Mouse (Mus musculus) myocyte (in vitro differentiated cells): Measurements from ENCODE around the gene Traip. TPM values are rescaled to one million over a fixed set of nuclear protein-coding genes. Genes with fewer than 3 reads are reported as not detected.

Experiments used
- H3K27me3 ChIP-seq: one replicate; pipeline ENCODE4 v1.6.1; 2011; ENCODE audit not compliant: control insufficient read depth, insufficient read depth, insufficient read length
- H3K36me3 ChIP-seq: one replicate; pipeline ENCODE4 v1.6.1; 2011; ENCODE audit not compliant: control insufficient read depth, insufficient read depth
- H3K4me2 ChIP-seq: one replicate; pipeline ENCODE4 v1.6.1; 2011; ENCODE audit warnings: low read depth, control low read depth
- H3K4me3 ChIP-seq: one replicate; pipeline ENCODE4 v1.5.1; 2011; ENCODE audit warnings: mild to moderate bottlenecking, control low read depth, moderate library complexity
- H3K79me2 ChIP-seq: one replicate; pipeline ENCODE4 v1.6.1; 2011; ENCODE audit not compliant: control insufficient read depth, insufficient read depth
- H3ac ChIP-seq: one replicate; pipeline ENCODE4 v1.6.1; 2011; ENCODE audit not compliant: control insufficient read depth, insufficient read length
- CEBPB ChIP-seq: IDR thresholded peaks from 2 replicates; pipeline ENCODE4 v1.6.1; 2011; ENCODE audit warnings: mild to moderate bottlenecking, moderate library complexity; ENCODE audit not compliant: poor library complexity, insufficient read depth, severe bottlenecking
- E2F4 ChIP-seq: IDR thresholded peaks from one replicate; pipeline ENCODE4 v1.6.1; 2011; ENCODE audit warnings: mild to moderate bottlenecking, control low read depth, moderate library complexity; ENCODE audit not compliant: insufficient read depth
- MAX ChIP-seq: IDR thresholded peaks from one replicate; pipeline ENCODE4 v1.6.1; 2011; ENCODE audit warnings: low read depth, mild to moderate bottlenecking, control low read depth
- MYOD1 ChIP-seq, 3 experiments: IDR thresholded peaks; one replicate each; pipeline ENCODE4 v1.6.1; 2011; ENCODE audit warnings: control low read depth in 2 of 3, low read depth in 2 of 3, mild to moderate bottlenecking in 2 of 3, moderate library complexity in 1 of 3; ENCODE audit not compliant: insufficient read length in 2 of 3, control insufficient read depth in 1 of 3
- MYOG ChIP-seq, 3 experiments: IDR thresholded peaks; one replicate each; pipeline ENCODE4 v1.6.1; 2011; ENCODE audit warnings: control low read depth in 2 of 3, low read depth in 2 of 3, mild to moderate bottlenecking in 2 of 3; ENCODE audit not compliant: insufficient read length in 2 of 3, control insufficient read depth in 1 of 3, insufficient read depth in 1 of 3
- POLR2A ChIP-seq: IDR thresholded peaks from one replicate; pipeline ENCODE4 v1.6.1; 2011; ENCODE audit warnings: low read depth, mild to moderate bottlenecking, control low read depth, moderate library complexity; ENCODE audit not compliant: insufficient read length
- POLR2AphosphoS2 ChIP-seq: IDR thresholded peaks from one replicate; pipeline ENCODE4 v1.6.1; 2011; ENCODE audit warnings: low read depth, control low read depth; ENCODE audit not compliant: insufficient read length
- REST ChIP-seq: IDR thresholded peaks from one replicate; pipeline ENCODE4 v1.6.1; 2011; ENCODE audit warnings: mild to moderate bottlenecking, control low read depth, moderate library complexity; ENCODE audit not compliant: insufficient read depth, insufficient read length
- SRF ChIP-seq: IDR thresholded peaks from one replicate; pipeline ENCODE4 v1.6.1; 2011; ENCODE audit warnings: low read depth; ENCODE audit not compliant: control insufficient read depth, insufficient read length
- TCF12 ChIP-seq: IDR thresholded peaks from one replicate; pipeline ENCODE4 v1.6.1; 2011; ENCODE audit warnings: mild to moderate bottlenecking, control low read depth; ENCODE audit not compliant: poor library complexity, insufficient read depth, severe bottlenecking
- TCF3 ChIP-seq: IDR thresholded peaks from one replicate; pipeline ENCODE4 v1.6.1; 2011; ENCODE audit warnings: low read depth, control low read depth; ENCODE audit not compliant: insufficient read length
- USF1 ChIP-seq: IDR thresholded peaks from one replicate; pipeline ENCODE4 v1.6.1; 2011; ENCODE audit warnings: low read depth, mild to moderate bottlenecking, control low read depth, moderate library complexity
- polyA plus RNA-seq: library from polyadenylated mRNA; unstranded; fragments of >200 nt; fragmentation: generic; extraction: Trizol; gene quantifications from one replicate; pipeline ENCODE4 v1.2.1, GENCODE M21; 2012; ENCODE audit warnings: missing spikeins

Gene Traip
- polyA plus RNA-seq, 1 experiment, result 4.7 TPM

GRCm38 (mm10) chr9:107995513-107995912 lies 45.6 kb downstream of the Traip start:
- Histone ChIP-seq H3K4me3 (no peak overlapping the region), H3K4me2 (no peak overlapping the region), H3K36me3 (no peaks in the 10 kb centered on the region), H3ac (no peak overlapping the region), H3K79me2 (no peaks in the 10 kb centered on the region), H3K27me3 (peaks cover 40% of the 10 kb centered on the region)
- TF ChIP-seq POLR2A (no peak), MYOG (IDR thresholded peaks at IDR 0.05; ENCODE audit: control insufficient read depth in 1 of 3, insufficient read depth in 1 of 3, insufficient read length in 2 of 3, low read depth in 2 of 3) (no peak), MYOD1 (IDR thresholded peaks at IDR 0.05; ENCODE audit: control insufficient read depth in 1 of 3, insufficient read length in 2 of 3, low read depth in 2 of 3) (no peak), REST (no peak), CEBPB (no peak), SRF (no peak), MAX (no peak), E2F4 (no peak), TCF12 (no peak), TCF3 (no peak), USF1 (no peak), POLR2AphosphoS2 (no peak)

- H3K36me3 ChIP-seq, result no peaks in the 10 kb centered on the region
These were observed 46.1 kb downstream of the Traip start, which contains the start of gene Gm20662 for GRCm38 (mm10) chr9:107996049-107996448. Gene Gm20662 (plus strand): TSS chr9:107996349.

GRCm38 (mm10) chr9:108001922-108002770 lies 52.2 kb downstream of the Traip start, which contains the start of gene Ip6k1:
Gene Ip6k1 (plus strand): TSS chr9:108002501.
- no peak for TF ChIP-seq CEBPB
- TF ChIP-seq POLR2AphosphoS2, result peak; percentile 82
- no peak for TF ChIP-seq TCF12
- TF ChIP-seq REST, result no peak
- no peak for TF ChIP-seq MYOD1 (IDR thresholded peaks at IDR 0.05; ENCODE audit: control insufficient read depth in 1 of 3, insufficient read length in 2 of 3, low read depth in 2 of 3)
- TF ChIP-seq USF1, result peak; percentile 100
- no peak for TF ChIP-seq E2F4
- no peak for TF ChIP-seq MYOG (IDR thresholded peaks at IDR 0.05; ENCODE audit: control insufficient read depth in 1 of 3, insufficient read depth in 1 of 3, insufficient read length in 2 of 3, low read depth in 2 of 3)
- TF ChIP-seq SRF, result peak; percentile 19
- TF ChIP-seq MAX, result no peak
- no peak for TF ChIP-seq TCF3
- TF ChIP-seq POLR2A, result peak; percentile 87
- Histone ChIP-seq H3K4me3 (peak within 1 kb of the TSS; percentile 45), H3K79me2 (peaks cover 41% of the 10 kb centered on the region), H3K4me2 (peak within 1 kb of the TSS; percentile 94), H3ac (peak within 1 kb of the TSS; percentile 62), H3K36me3 (no peaks in the 10 kb centered on the region), H3K27me3 (peaks cover 25% of the 10 kb centered on the region)

More at GRCm38 (mm10) chr9:107996049-107996448, 46.1 kb downstream of the Traip start, which contains the start of gene Gm20662:
- Histone ChIP-seq H3ac (no peak within 1 kb of the TSS), H3K4me3 (no peak within 1 kb of the TSS), H3K4me2 (no peak within 1 kb of the TSS), H3K27me3 (peaks cover 40% of the 10 kb centered on the region), H3K79me2 (no peaks in the 10 kb centered on the region)
- TF ChIP-seq MAX, result no peak
- TF ChIP-seq POLR2A, result no peak
- no peak for TF ChIP-seq CEBPB
- no peak for TF ChIP-seq REST
- TF ChIP-seq SRF, result no peak
- TF ChIP-seq POLR2AphosphoS2, result no peak
- TF ChIP-seq E2F4, result no peak
- no peak for TF ChIP-seq TCF3
- no peak for TF ChIP-seq MYOD1 (IDR thresholded peaks at IDR 0.05; ENCODE audit: control insufficient read depth in 1 of 3, insufficient read length in 2 of 3, low read depth in 2 of 3)
- no peak for TF ChIP-seq MYOG (IDR thresholded peaks at IDR 0.05; ENCODE audit: control insufficient read depth in 1 of 3, insufficient read depth in 1 of 3, insufficient read length in 2 of 3, low read depth in 2 of 3)
- no peak for TF ChIP-seq USF1
- no peak for TF ChIP-seq TCF12

GRCm38 (mm10) chr9:108002778-108003530 lies 53.0 kb downstream of the Traip start:
- Histone ChIP-seq H3ac (peak overlapping the region; percentile 62), H3K27me3 (peaks cover 18% of the 10 kb centered on the region), H3K4me2 (peak overlapping the region; percentile 94), H3K79me2 (peaks cover 49% of the 10 kb centered on the region), H3K36me3 (no peaks in the 10 kb centered on the region), H3K4me3 (peak overlapping the region; percentile 45)
- TF ChIP-seq TCF3, result no peak
